Mouse (Mus musculus) bone marrow, adult 2 months (tissue): ENCODE results near the gene Gadd45g. TPM values are rescaled to one million over a fixed set of nuclear protein-coding genes. Genes with fewer than 3 reads are reported as not detected.
A peak's percentile ranks its signal among the peaks of the same experiment; 100 is the strongest.
"Not testable (repeated sequence)": the region's sequence is repeated elsewhere in the genome, so short reads cannot be mapped to it uniquely, and the experiment has no call there.

Experiments used
- H3K27ac ChIP-seq: fragments of 200-500 bp; 2 replicates; pipeline ENCODE4 v1.5.1; 2012; ENCODE audit warnings: low read depth, mild to moderate bottlenecking, control low read depth, inconsistent platforms, low read length; ENCODE audit not compliant: control insufficient read depth, poor library complexity, insufficient read depth
- H3K4me1 ChIP-seq: fragments of 200-500 bp; 2 replicates; pipeline ENCODE4 v1.6.1; 2011; ENCODE audit warnings: low read length; ENCODE audit not compliant: control insufficient read depth, insufficient read depth
- H3K4me3 ChIP-seq: fragments of 200-500 bp; replicated peaks from 2 replicates; pipeline ENCODE3; 2011; ENCODE audit warnings: mild to moderate bottlenecking, low read depth, low read length, control low read depth; ENCODE audit not compliant: control insufficient read depth
- CTCF ChIP-seq: fragments of 200-500 bp; IDR thresholded peaks from 2 replicates; pipeline ENCODE4 v1.5.1; 2011; ENCODE audit warnings: low read length, control low read depth; ENCODE audit not compliant: control insufficient read depth, insufficient read depth
- POLR2A ChIP-seq: fragments of 200-500 bp; IDR thresholded peaks from 2 replicates; pipeline ENCODE4 v1.6.1; 2011; ENCODE audit warnings: low read depth, mild to moderate bottlenecking, control low read depth, low read length, borderline replicate concordance; ENCODE audit not compliant: control insufficient read depth
- WGBS: fragments of 180-500 bp; shearing (Covaris S2); methylation state at CpG from one replicate; pipeline ENCODE4 v1.1.7; 2018; 5-methylcytosine and 5-hydroxymethylcytosine counted together
- polyA plus RNA-seq: library from polyadenylated mRNA; stranded (reverse); fragments of >200 nt; gene quantifications from 2 replicates; pipeline ENCODE4 v1.2.4, GENCODE M21; 2011; ENCODE audit warnings: low replicate concordance; ENCODE audit not compliant: missing spikeins, insufficient read depth, insufficient read length

The Gadd45g gene
- polyA plus RNA-seq, 1 experiment: 23.5 TPM

GRCm38 (mm10) chr13:51821988-51822387, 24.5 kb upstream of the Gadd45g start:
- Histone ChIP-seq H3K4me1 (no peaks in the 10 kb centered on the region), H3K27ac (no peak overlapping the region), H3K4me3 (no peak overlapping the region)
- 78% methylated on average over 3 of the region's 3 CpGs for WGBS
- TF ChIP-seq CTCF: no peak
- TF ChIP-seq POLR2A: no peak

DNA sequence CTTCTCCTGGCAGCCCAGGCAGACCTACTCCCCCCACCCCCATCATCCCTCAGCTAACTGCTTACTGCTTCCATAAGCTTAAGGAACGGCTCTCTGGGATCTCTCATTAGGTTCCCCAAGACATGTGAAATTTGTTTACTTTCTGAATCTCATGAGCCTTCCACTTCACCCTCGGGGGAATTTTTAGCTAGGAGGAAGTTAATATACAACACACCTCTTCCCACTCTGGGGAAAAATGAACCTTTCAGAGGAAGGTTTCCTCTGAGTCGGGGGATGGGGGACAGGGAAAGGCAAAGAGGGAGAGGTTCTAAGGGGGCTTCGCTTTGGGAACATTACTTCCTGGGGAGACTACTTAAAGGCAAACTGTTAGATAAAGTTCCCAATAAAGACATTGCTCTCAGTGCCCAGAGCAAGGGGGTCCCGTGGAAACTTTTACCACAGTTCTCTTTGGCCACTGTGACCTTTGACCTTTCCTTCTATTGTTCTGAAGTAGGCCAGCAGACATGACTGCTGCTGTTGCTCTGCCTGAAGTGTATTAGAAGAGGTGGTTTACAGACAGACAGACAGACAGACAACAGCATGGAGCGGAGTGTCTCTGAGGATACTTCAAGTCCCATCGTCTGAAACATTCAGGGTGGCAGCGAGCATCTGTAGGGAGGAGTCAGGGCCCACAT, 22.5 kb upstream of the Gadd45g start:
- TF ChIP-seq CTCF (no peak), POLR2A (no peak)
- Histone ChIP-seq H3K4me1 (no peaks in the 10 kb centered on the region), H3K27ac (no peak overlapping the region), H3K4me3 (no peak overlapping the region)
- 63% methylated on average over 8 of the region's 8 CpGs for WGBS

DNA sequence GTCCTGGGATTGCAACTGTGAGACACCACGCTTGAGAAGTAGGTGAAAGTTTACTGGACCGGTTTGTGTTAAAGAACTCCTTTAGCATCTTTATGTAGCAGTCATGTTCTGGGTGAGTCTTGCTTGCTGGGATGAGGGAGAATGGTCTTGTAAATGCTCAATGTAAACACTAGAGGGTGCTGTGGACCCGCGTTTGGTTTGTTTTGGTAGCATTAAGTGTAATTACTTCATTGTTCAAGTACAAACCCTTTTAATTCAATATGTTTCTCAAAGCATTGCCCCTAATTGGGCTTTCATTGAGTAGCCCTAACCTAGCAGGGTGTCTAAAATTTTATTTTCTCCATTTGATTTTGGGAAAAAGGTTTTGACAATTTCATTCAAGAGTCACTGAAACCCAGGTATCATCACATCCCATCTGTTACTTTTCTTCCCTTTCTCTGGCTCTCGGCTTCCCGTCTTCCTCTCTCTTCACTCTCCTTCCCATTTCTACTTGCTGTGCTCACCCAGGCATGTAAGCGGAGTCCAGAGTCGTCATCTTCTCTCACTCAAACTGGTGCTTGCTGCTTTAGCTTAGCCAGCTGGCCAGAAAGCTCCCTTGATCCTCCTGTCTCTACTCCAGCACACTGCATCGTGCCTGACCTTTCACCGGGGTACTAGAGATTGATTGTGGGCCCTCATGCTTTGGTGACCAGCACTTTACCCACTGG, 15.6 kb upstream of the Gadd45g start:
- Histone ChIP-seq H3K27ac (no peak overlapping the region), H3K4me1 (no peaks in the 10 kb centered on the region), H3K4me3 (no peak overlapping the region)
- TF ChIP-seq POLR2A: no peak
- peak; percentile 28; the same call in 1 of the 2 replicates for TF ChIP-seq CTCF
- 29% methylated on average over 10 of the region's 10 CpGs for WGBS

DNA sequence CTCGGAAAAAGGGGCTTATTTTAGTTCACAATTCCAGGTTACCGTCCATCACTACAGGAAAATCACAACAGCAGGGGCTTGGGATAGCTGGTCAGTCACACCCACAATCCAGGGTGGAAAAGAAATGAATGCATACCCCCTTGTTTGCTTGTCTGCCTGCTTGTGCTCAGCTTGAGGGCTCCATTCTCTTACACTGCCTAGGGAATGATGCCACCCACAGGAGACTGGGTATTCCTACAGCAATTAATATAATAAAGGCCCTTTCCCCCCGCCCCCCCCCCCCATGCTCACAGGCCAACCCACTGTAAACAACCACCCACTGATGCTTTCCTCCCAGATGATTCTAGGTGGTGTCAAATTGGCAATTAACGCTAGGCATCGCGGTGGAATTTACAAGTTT, 14.0 kb upstream of the Gadd45g start:
- TF ChIP-seq CTCF: no peak
- no peak for TF ChIP-seq POLR2A
- WGBS: 84% methylated on average over 6 of the region's 6 CpGs

DNA sequence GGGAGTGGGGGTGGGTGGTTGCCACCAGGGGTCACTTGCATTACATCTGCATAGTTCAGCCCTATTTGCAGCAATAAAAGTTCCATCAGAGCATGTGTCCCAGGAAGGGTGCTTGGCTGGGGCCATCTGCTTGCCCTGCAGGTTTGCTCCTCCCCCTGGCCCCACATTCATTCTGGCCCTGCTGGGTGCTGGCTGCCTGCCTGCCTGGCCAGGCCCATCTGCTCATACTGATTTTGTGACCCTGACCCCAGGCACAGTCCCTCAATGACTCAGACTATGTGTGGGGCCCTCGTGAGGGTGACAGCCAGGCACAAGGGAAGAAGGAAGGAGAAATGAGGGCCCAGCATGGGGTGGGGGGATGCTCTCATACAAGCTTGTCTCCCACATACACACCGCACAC, 12.9 kb upstream of the Gadd45g start:
- TF ChIP-seq CTCF (no peak), POLR2A (no peak)
- H3K4me3 ChIP-seq: no peak overlapping the region
- H3K27ac ChIP-seq: no peak overlapping the region
- H3K4me1 ChIP-seq: peaks cover 2% of the 10 kb centered on the region; the same call in 1 of the 2 replicates
- 56% methylated on average over 2 of the region's 2 CpGs for WGBS

More for the DNA sequence above, 14.0 kb upstream of the Gadd45g start:
- Histone ChIP-seq H3K27ac (no peak overlapping the region), H3K4me3 (no peak overlapping the region), H3K4me1 (no peaks in the 10 kb centered on the region; the same call in 1 of the 2 replicates)

- 54% methylated on average over 8 of the region's 8 CpGs for WGBS
- not testable (repeated sequence) for H3K4me1 ChIP-seq, H3K27ac ChIP-seq, H3K4me3 ChIP-seq
These were observed 12.5 kb upstream of the Gadd45g start for GRCm38 (mm10) chr13:51834024-51834423.

GRCm38 (mm10) chr13:51834520-51834919, 12.0 kb upstream of the Gadd45g start:
- Histone ChIP-seq H3K4me3 (no peak overlapping the region), H3K27ac (no peak overlapping the region), H3K4me1 (peaks cover 2% of the 10 kb centered on the region; the same call in 1 of the 2 replicates)
- 18% methylated on average over 2 of the region's 2 CpGs for WGBS
- no peak for TF ChIP-seq CTCF
- TF ChIP-seq POLR2A: no peak

DNA sequence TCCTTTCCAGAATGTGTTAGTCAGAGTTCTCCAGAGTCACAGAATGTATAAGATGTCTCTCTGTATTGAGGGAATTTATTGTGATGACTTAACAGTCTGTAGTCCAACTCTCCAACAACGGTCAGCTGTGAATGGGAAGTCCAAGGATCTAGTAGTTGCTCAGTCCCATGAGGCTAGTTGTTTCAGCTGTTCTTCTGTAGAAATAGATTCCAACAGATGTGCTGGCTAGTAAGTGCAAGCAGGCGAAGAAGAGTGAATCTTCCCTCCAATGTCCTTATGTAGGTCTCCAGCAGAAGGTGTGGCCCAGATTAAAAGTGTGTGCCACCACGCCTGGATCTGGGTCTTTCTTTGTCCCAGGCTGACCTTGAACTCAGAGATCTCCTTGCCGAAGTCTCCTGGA, 11.3 kb upstream of the Gadd45g start:
- H3K4me3 ChIP-seq, H3K27ac ChIP-seq, H3K4me1 ChIP-seq: not testable (repeated sequence)
- 80% methylated on average over 4 of the region's 4 CpGs for WGBS
